Mouse (Mus musculus) embryo, embryonic 10 days (tissue): Measurements from ENCODE around the gene Eif4e3.

Source experiments
- DNase-seq: peaks from one replicate; pipeline ENCODE4 v3.0.0-alpha.2; 2015; ENCODE audit warnings: low spot score

Eif4e3 gene

DNA sequence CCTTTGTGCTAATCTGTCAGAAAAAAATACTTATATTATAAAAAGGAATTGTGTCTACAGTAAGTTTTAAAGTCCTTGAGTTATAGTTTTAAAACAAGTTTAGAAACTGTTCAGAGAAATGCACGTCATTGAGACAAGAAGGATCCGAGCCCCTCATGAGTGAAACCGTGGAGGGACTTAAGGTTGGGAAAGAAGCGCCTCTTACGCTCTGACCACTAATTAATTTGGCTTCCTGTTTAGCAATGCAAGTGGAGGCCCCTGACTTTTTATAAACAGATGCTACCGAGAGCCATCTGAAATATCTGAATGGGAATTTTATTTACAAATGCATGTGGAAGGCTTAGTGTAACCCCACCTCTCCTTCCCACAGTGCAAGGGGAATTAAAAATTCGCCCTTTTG is 41.3 kb downstream of the Eif4e3 start:
- DNase-seq = no peak

DNA sequence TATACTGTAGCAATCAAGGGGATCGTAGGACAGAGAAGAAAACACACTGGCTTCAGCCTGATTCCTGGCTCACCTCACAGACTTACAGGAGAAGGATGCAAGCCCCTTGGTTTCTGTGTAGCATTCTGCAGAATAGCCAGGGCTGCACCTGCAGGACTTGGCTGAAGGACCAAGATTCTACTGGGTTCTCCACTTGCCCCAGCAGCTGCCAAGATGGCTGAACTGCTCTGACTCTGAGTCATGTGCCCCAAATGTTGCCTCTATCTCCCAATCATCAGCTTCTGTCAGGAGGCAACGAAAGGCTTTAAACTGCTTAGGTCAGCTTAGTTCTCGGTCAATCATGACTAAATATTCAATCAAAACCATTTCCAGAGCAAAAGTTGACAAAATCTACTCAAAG is 42.0 kb downstream of the Eif4e3 start:
- no peak for DNase-seq

- peak; percentile 80 for DNase-seq
Observed at GRCm38 (mm10) chr6:99623641-99624040, 42.9 kb downstream of the Eif4e3 start.

GRCm38 (mm10) chr6:99621167-99621566 is 45.4 kb downstream of the Eif4e3 start:
- no peak for DNase-seq

DNA sequence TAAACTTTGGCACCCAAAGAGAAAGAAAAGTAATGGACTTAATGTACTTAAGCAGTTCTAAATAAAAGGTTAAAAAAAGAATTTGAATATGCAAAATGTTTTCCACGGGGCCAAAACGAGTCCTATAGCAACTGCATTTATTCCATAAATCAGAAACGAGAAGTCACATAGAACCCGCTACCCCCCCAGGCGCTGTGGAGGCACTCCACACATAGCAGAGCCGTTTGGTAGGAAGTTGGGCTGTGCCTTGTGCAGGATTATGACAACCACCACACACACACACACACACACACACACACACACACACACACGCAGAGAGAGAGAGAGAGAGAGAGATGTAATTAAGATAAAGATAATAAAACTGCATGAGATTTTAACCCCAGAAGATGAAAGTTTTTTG is 46.1 kb downstream of the Eif4e3 start:
- no peak for DNase-seq

GRCm38 (mm10) chr6:99619964-99620363 is 46.6 kb downstream of the Eif4e3 start:
- DNase-seq = no peak

- DNase-seq = no peak
Observed at GRCm38 (mm10) chr6:99619466-99619865, 47.1 kb downstream of the Eif4e3 start.

DNA sequence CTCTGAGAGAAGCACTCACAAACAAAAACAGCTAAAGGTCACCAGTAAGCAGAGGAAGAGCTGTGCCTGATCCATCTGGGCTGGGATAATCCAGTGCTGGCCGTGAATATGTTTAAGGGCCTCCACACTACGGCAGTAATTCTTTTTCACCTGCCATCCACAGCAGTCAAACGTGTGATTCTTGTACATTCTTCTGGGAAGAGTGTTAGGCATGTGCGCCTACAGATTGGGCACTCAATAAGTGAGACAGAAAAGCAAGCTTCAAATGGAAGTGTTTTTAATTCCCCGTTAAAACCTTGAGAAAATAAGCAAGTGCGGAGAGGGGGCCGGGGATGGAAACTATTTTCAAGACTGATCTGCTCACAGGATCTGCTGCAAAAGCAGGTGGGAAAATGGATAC is 48.7 kb downstream of the Eif4e3 start:
- DNase-seq = no peak

DNA sequence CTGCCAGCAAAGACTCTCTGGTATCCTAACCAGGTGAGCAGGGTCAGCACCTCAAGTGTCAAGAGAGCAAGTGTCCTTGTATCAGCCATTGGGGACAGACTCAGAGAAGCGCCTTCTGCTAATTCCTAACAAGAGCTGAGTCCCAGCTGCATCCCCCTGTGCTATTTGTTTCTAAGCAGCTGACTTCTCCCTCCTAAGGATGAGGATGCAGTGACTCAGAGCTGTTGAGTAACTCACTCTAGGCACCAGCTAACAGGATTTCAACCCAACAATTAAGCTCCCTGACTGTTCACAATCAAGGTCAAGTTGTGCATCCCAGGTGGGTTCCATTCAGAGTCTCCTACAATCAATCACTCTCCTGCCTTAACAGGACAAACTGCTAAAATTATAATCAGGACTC is 49.2 kb downstream of the Eif4e3 start:
- no peak for DNase-seq

GRCm38 (mm10) chr6:99615272-99615751 is 51.3 kb downstream of the Eif4e3 start:
- DNase-seq = peak; percentile 61

DNA sequence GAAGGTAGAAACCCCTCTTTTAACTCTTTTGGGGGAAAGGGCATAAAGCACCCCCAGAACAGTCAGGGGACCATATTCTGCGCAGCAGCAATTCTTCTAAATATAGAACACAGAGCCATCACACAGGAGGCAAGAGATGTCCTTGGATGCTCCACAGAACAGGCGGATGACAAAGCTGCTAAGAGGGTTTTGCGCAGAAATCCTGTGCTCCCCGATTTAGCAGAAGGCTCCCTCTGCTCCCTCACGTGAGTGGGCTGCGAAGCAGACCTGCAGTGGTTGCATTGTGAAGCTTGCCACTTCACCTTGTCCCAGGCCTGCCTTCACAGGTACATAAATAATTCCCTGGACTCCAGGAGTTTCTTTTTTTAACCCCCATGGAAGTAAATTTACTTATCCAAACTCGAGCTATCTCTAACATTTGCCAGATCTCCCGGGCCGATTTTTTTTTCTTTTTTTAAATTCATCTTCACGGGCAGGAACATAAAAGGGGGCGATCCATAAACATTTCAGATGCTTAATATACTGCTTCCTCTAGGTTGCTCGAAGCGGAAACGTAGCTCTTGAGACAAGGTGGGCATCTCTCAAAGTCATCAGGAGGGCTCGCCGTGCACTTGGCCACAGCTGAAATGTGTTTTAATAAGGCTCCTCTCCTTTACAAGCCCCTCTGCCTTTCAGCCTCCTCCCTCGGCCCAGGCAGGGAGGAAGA is 51.9 kb downstream of the Eif4e3 start:
- peak; percentile 54 for DNase-seq

DNA sequence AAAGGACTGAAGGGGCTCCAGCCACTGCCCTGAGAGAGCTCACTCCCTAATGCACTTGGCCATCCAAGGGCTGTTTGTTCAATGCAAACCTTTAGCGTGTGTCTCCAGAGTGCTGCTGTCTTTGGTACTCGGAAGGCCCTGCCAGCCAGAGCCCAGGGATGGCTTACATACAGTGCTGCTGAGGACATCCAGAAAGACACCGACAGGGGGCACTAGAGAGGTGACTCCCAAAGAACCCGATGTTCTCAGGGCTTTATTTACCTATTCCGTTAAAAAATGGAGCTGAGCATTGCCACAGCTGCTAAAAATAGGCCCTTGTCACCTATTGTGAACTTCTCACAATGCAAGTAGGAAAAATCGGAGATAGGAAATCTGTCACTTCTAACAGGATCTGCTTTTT is 54.7 kb downstream of the Eif4e3 start:
- no peak for DNase-seq

GRCm38 (mm10) chr6:99610454-99611427 is 55.8 kb downstream of the Eif4e3 start:
- peak; percentile 58 for DNase-seq

- no peak for DNase-seq
Observed at GRCm38 (mm10) chr6:99606079-99606478, 60.5 kb downstream of the Eif4e3 start.

DNA sequence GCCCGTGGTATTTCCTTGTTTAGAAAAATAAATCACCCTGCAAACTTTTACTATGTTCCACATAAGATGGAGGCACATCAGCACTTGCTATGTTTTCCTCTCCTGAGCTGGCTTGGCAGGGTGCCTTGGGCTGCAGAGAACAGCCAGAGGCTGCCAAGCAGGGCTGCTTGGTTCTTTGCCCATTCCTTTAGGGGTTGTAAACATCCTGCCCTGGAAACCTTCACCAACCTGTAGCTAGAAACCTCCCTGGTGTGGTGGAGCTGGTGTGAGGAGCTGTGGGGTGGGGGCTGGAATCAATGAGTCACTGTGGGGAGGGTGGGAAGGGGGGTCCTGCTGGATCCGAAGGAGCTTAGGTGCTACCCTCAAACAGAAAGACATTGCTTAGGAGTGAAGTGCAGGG is 61.8 kb downstream of the Eif4e3 start:
- DNase-seq = no peak

- no peak for DNase-seq
Observed at GRCm38 (mm10) chr6:99602434-99602833, 64.1 kb downstream of the Eif4e3 start.

- DNase-seq = no peak
Observed at GRCm38 (mm10) chr6:99600886-99601285, 65.7 kb downstream of the Eif4e3 start.

DNA sequence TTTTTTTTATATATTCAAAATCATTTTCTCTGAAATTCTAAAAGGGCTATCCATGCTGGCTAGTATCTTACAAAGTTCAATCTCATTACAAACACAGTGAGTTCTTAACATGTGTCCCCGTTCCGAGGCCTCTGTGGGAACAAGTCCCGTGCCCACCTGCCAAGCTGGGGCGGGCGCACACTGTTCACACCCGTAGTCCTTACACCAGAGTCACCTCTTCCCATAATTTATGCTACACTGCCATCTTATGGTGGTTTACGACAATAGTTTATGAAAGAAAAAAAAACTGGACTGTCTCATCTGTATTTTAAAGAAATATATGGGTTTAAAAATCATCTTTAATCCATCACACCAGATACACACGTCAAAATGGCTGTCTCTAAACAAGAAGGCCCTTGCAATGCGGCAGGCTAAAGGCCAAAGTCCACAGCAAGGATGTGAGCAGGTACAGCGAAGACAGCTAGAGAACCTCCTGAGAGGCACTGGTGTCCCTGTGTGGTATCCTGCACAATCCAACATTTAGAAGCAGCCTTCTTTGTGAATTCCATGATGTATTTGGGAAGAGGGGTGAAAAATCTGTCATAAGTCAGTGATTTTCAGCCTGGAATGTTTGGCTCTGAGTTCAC is 66.3 kb downstream of the Eif4e3 start:
- peak; percentile 83 for DNase-seq

DNA sequence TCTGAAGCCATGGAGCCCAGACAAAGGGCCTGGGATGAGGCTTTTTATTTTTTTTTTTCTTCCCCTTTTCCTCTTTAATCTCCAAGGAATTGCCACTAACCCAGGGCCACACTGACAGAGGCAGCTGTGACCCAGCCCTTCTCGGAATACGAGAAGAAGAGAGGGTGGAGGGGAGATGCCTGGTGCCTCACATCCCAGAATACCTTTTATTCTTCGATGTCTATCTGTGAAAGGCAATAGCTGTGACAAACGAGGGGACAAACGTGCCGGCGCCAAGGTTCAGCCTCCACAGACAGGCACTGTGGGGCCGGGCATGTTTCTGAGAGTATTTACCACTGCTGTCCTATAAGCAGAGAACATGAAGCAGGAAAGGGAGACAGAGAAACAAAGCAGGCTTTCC is 66.9 kb downstream of the Eif4e3 start:
- DNase-seq = peak; percentile 33

DNA sequence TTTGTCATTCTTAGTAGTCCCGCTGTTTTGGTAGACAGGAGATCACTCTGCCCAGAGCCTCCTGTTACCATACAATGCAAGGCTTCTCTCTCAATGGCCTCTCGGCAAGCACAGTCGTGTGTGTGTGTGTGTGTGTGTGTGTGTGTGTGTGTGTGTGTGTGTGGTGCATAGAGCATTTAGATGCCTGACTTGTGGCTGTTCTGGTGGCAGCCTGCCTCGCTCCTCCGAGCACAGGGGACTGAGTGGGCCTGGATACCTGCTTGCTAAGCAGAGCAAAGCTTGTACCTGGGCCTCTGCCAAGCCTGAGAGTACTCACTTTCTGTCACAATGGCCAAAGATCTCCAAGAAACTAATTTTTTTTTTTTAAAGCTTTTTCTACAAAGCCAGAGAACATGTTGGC is 67.3 kb downstream of the Eif4e3 start:
- DNase-seq = no peak

DNA sequence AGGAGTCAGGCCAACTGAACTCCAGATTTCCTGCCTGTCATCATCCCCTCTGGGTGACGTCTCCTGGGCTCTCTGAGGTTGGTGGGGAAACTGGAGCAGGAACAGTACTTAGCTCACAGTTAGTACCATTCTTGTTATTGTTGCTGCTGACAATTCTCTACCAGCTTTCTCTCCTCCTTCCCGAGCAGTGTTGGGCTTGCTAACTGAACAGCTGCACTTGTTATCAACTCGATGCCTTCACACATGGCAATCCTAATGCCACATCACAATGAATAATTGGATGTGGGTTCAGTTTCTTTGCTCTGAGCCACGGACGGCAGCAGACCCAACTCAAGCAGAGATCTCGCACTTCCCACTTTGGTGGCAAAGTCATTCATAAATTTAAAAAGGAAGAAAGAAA is 89.5 kb downstream of the Eif4e3 start:
- DNase-seq = no peak

DNA sequence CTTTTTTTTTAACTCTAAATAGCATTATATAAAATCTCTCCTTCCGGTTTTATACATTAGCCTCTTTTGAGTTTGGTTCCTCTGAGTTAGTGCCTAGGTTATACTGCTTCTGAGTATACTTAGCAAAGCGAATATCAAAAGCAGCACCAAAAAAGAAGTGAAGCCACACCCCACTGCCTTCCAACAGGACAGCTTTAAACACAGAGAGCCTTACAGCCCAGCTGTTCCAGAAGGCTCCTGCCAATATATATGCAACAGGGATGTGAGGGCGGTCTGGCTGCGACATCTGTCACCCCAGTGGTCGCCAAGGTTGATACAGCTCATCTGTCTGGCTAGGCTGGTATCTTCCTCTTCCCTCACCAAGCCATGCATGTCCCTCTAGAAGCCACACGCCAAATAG is 90.9 kb downstream of the Eif4e3 start:
- DNase-seq = no peak
